Mouse (Mus musculus): ENCODE results near the gene Tm4sf5. TPM values are rescaled to one million over a fixed set of nuclear protein-coding genes. Genes with fewer than 3 reads are reported as not detected.

Gene Tm4sf5
- total and polyA plus RNA-seq, 3 experiments = 5.5 to 24.5 (median 11.7) TPM

GRCm38 (mm10) chr11:70544496-70544895 lies 39.5 kb downstream of the Tm4sf5 start:
- Histone ChIP-seq H3K4me2 (ENCODE audit: insufficient read depth, low read depth, poor library complexity, severe bottlenecking) (no peak overlapping the region), H3K79me2 (replicated peaks; ENCODE audit: control insufficient read depth, extremely low read depth, insufficient read depth, poor library complexity, severe bottlenecking) (no peaks in the 10 kb centered on the region), H3K9me3 (replicated peaks; ENCODE audit: low read length) (no peaks in the 10 kb centered on the region), H3K36me3 (replicated peaks in 1 of 2; ENCODE audit: control insufficient read depth in 1 of 2, insufficient read depth in 1 of 2, low read length in 1 of 2) (peaks cover 0 to 12% of the 10 kb centered on the region in 2 experiments), H3K4me1 (ENCODE audit: control insufficient read depth in 1 of 2, insufficient read depth in 2 of 2) (peaks cover 0 to 9% of the 10 kb centered on the region in 2 experiments; a peak in 2 of 4 replicates), H3K27me3 (replicated peaks) (no peaks in the 10 kb centered on the region), H3K27ac (ENCODE audit: insufficient read depth, low read depth) (no peak overlapping the region), H3K9ac (ENCODE audit: insufficient read depth, low read depth) (no peak overlapping the region), H3K4me3 (replicated peaks in 1 of 3; ENCODE audit: low read depth in 2 of 3, low read length in 2 of 3, poor library complexity in 1 of 3) (no peak overlapping the region)
- dilution Hi-C loops (cut with MboI; ENCODE audit: extremely low pct_ligation_motif_present, extremely low pct_unique_long_range_greater_than_20kb, low sequenced_read_pairs) (no loop called here), in situ Hi-C loops (cut with MboI; ENCODE audit: low pct_ligation_motif_present, low pct_unique_long_range_greater_than_20kb, low sequenced_read_pairs) (no loop called here)
- no peak for DNase-seq (ENCODE audit: extremely low read depth)
- TF ChIP-seq TBP (conservative IDR thresholded peaks at IDR 0.05; ENCODE audit: low read depth, low read length) (no peak), GABPA (IDR thresholded peaks at IDR 0.05; ENCODE audit: insufficient replicate concordance, low read depth, low read length) (no peak), PAX5 (IDR thresholded peaks at IDR 0.05; ENCODE audit: low read length) (no peak), CHD2 (IDR thresholded peaks at IDR 0.05; ENCODE audit: low read length) (no peak), SMC3 (IDR thresholded peaks at IDR 0.05; ENCODE audit: low read depth, low read length) (no peak), POLR2A (IDR thresholded peaks at IDR 0.05; ENCODE audit: low read depth, low read length) (no peak), POLR2AphosphoS2 (IDR thresholded peaks at IDR 0.05; ENCODE audit: low read depth, low read length) (no peak), USF1 (IDR thresholded peaks at IDR 0.05; ENCODE audit: low read depth, low read length) (no peak), CTCF (conservative IDR thresholded peaks at IDR 0.05 in 1 of 2, IDR thresholded peaks at IDR 0.05 in 1 of 2; ENCODE audit: low read depth in 2 of 2, low read length in 2 of 2) (no peak), BHLHE40 (IDR thresholded peaks at IDR 0.05; ENCODE audit: low read depth, low read length) (no peak)

- Histone ChIP-seq H3K9me3 (replicated peaks; ENCODE audit: low read length) (no peaks in the 10 kb centered on the region), H3K36me3 (replicated peaks in 1 of 2; ENCODE audit: control insufficient read depth in 1 of 2, insufficient read depth in 1 of 2, low read length in 1 of 2) (peaks cover 0 to 47% of the 10 kb centered on the region in 2 experiments), H3K27me3 (replicated peaks) (no peaks in the 10 kb centered on the region), H3K79me2 (replicated peaks; ENCODE audit: control insufficient read depth, extremely low read depth, insufficient read depth, poor library complexity, severe bottlenecking) (no peaks in the 10 kb centered on the region), H3K4me3 (replicated peaks in 1 of 3; ENCODE audit: low read depth in 2 of 3, low read length in 2 of 3, poor library complexity in 1 of 3) (no peak overlapping the region), H3K4me2 (ENCODE audit: insufficient read depth, low read depth, poor library complexity, severe bottlenecking) (no peak overlapping the region), H3K9ac (ENCODE audit: insufficient read depth, low read depth) (no peak overlapping the region), H3K4me1 (ENCODE audit: control insufficient read depth in 1 of 2, insufficient read depth in 2 of 2) (no peaks in the 10 kb centered on the region), H3K27ac (ENCODE audit: insufficient read depth, low read depth) (no peak overlapping the region)
- in situ Hi-C loops (cut with MboI; ENCODE audit: low pct_ligation_motif_present, low pct_unique_long_range_greater_than_20kb, low sequenced_read_pairs) (no loop called here), dilution Hi-C loops (cut with MboI; ENCODE audit: extremely low pct_ligation_motif_present, extremely low pct_unique_long_range_greater_than_20kb, low sequenced_read_pairs) (no loop called here)
- no peak for DNase-seq (ENCODE audit: extremely low read depth)
- TF ChIP-seq ZMIZ1 (IDR thresholded peaks at IDR 0.05; ENCODE audit: low read depth, low read length) (no peak), ZNF384 (IDR thresholded peaks at IDR 0.05; ENCODE audit: low read depth, low read length) (no peak), SIN3A (IDR thresholded peaks at IDR 0.05; ENCODE audit: low read length) (no peak), MEF2A (IDR thresholded peaks at IDR 0.05; ENCODE audit: borderline replicate concordance, low read depth, low read length) (no peak), JUN (IDR thresholded peaks at IDR 0.05; ENCODE audit: insufficient read depth, low read depth, low read length) (no peak), POLR2A (IDR thresholded peaks at IDR 0.05; ENCODE audit: low read depth, low read length) (no peak), MYC (IDR thresholded peaks at IDR 0.05; ENCODE audit: low read depth, low read length) (no peak), CHD2 (IDR thresholded peaks at IDR 0.05; ENCODE audit: low read length) (no peak), CHD1 (IDR thresholded peaks at IDR 0.05; ENCODE audit: low read depth, low read length) (no peak), MAZ (IDR thresholded peaks at IDR 0.05; ENCODE audit: low read depth, low read length) (no peak), USF2 (conservative IDR thresholded peaks at IDR 0.05; ENCODE audit: low read depth, low read length) (no peak), E2F4 (IDR thresholded peaks at IDR 0.05; ENCODE audit: insufficient replicate concordance, low read depth, low read length) (no peak), IRF4 (IDR thresholded peaks at IDR 0.05; ENCODE audit: low read depth, low read length) (no peak), EP300 (IDR thresholded peaks at IDR 0.05; ENCODE audit: low read length) (no peak), RAD21 (IDR thresholded peaks at IDR 0.05; ENCODE audit: low read depth, low read length) (no peak)
Observed at GRCm38 (mm10) chr11:70551526-70551925, 46.5 kb downstream of the Tm4sf5 start.
